Mouse (Mus musculus) ZHBTc4 (cell line): ENCODE results near the gene Apobec4.

Experiments used
- DNase-seq: peaks from one replicate; pipeline ENCODE4 v3.0.0-alpha.2; 2011; ENCODE audit warnings: low read depth, low spot score

Apobec4 gene

GRCm38 (mm10) chr1:152800633-152801176 is 50.4 kb downstream of the Apobec4 start:
- DNase-seq, result no peak

GRCm38 (mm10) chr1:152804907-152805306 is 54.6 kb downstream of the Apobec4 start:
- DNase-seq, result no peak
